Mouse (Mus musculus): ENCODE results near the gene Wsb1. TPM values are rescaled to one million over a fixed set of nuclear protein-coding genes. Genes with fewer than 3 reads are reported as not detected.
A peak's percentile ranks its signal among the peaks of the same experiment; 100 is the strongest.

The Wsb1 gene
- polyA plus RNA-seq, 2 experiments from 2014 or later = 79.7 to 89.4 TPM

- peak; percentile 86 for ATAC-seq
These were observed 40.5 kb downstream of the Wsb1 start for GRCm38 (mm10) chr11:79214015-79214418.

GRCm38 (mm10) chr11:79209882-79210471 is 44.5 kb downstream of the Wsb1 start:
- no peak for ATAC-seq

- ATAC-seq = no peak
These were observed 45.4 kb downstream of the Wsb1 start for GRCm38 (mm10) chr11:79209113-79209512.

- ATAC-seq = peak; percentile 59
These were observed 46.0 kb downstream of the Wsb1 start for GRCm38 (mm10) chr11:79208462-79208861.

- ATAC-seq = peak; percentile 82
These were observed 46.8 kb downstream of the Wsb1 start for GRCm38 (mm10) chr11:79207691-79208090.

- ATAC-seq = no peak
These were observed 50.0 kb downstream of the Wsb1 start for GRCm38 (mm10) chr11:79204444-79204843.

- ATAC-seq = no peak
These were observed 54.0 kb downstream of the Wsb1 start for GRCm38 (mm10) chr11:79200502-79200901.

GRCm38 (mm10) chr11:79198562-79198961 is 55.9 kb downstream of the Wsb1 start:
- ATAC-seq = no peak

- ATAC-seq = no peak
These were observed 56.6 kb downstream of the Wsb1 start for GRCm38 (mm10) chr11:79197846-79198235.

- no peak for ATAC-seq
These were observed 57.3 kb downstream of the Wsb1 start for GRCm38 (mm10) chr11:79196876-79197845.

GRCm38 (mm10) chr11:79196196-79196869 is 58.1 kb downstream of the Wsb1 start:
- ATAC-seq = no peak

- ATAC-seq = peak; percentile 41
These were observed 62.3 kb downstream of the Wsb1 start for GRCm38 (mm10) chr11:79192176-79192575.

- no peak for ATAC-seq
These were observed 63.3 kb downstream of the Wsb1 start for GRCm38 (mm10) chr11:79191214-79191613.

GRCm38 (mm10) chr11:79190257-79190656 is 64.2 kb downstream of the Wsb1 start:
- no peak for ATAC-seq

Other genes starting within 250 kb of the Wsb1 start
- 1 to 10 TPM; 2.5 to 4.1 TPM for gene Ksr1, start 108.3 kb downstream of the Wsb1 start, polyA plus RNA-seq (2017; shearing (Covaris generic))
- not detected for gene Gm9964, start 42.2 kb upstream of the Wsb1 start, polyA plus RNA-seq (2017; shearing (Covaris generic))
- gene Nf1, start 85.0 kb upstream of the Wsb1 start, polyA plus RNA-seq (2017; shearing (Covaris generic)) = 1 to 10 TPM; 1.6 to 2.5 TPM
- gene Omg, start 249.4 kb upstream of the Wsb1 start, polyA plus RNA-seq (2017; shearing (Covaris generic)) = not detected